Mouse (Mus musculus) right cerebral cortex, postnatal 36 days (tissue): Measurements from ENCODE around the gene Spns1.

Source experiments
- DNase-seq, 2 experiments: peaks; one replicate each; pipeline ENCODE4 v3.0.0; 2022; ENCODE audit warnings: low spot score in 2 of 2, mixed read lengths in 1 of 2

Gene Spns1

DNA sequence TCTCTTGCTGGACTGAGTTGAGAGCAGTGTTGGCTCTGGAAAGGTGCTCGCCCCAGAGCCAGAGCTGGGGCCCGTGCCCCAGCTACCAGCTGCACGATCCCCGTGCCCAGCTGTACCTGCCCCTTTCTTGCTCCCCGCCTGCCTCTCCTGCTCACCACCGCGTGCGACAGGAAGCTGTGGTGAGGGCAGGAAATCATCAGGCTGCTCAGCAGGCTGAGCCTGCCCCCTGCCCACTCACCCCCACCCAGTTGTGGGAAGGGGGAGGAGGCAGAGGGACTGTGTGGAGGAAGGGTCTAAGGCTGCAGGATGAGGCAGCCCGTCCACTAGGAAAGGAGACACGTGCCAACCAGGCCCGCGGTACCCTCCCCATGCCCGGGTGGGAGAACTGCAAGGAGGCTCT lies 7.9 kb downstream of the Spns1 start, which contains the start of gene Lat:
Gene Lat, minus strand, starts transcription at position 178 of the 400 bp plus-strand sequence.
- no peak for DNase-seq

DNA sequence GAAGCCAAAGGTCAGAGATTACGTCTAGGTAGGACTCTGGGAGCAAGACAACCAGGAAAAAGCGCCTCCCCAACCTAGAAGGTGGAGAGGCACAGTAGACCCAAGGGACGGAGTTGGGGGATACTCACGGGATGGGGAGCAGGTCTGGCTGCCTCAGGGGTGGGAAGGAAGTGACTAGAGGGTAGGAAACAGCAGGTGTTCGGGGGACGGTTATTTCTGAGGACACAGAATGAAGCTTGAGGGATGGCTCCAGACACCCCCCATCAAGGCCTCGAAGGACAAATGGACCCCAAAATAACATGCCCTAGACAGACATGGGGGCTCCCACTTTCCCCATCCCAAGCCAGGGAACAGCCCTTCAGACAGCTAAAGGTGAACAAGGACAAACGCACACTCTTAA lies 8.9 kb downstream of the Spns1 start:
- no peak for DNase-seq

DNA sequence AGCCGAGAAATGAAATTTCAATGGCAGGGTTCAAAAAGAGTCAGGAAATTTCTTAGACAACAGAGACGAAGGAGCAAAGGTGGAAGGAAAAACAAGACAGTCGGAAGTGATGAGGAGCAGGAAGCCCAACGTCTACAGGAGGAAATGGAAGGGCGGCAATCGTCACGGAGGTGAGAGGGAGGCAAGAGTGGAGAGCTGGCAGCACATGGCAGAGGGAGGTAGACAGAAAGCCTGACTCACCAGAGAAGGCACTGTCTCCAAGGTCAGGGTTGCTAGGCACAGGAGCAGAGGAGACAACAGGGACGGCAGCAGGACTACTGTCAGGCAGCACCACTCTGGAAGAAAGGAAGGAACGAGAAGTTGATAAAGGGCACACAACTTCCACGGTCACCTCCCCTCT lies 9.6 kb downstream of the Spns1 start:
- DNase-seq, result no peak

DNA sequence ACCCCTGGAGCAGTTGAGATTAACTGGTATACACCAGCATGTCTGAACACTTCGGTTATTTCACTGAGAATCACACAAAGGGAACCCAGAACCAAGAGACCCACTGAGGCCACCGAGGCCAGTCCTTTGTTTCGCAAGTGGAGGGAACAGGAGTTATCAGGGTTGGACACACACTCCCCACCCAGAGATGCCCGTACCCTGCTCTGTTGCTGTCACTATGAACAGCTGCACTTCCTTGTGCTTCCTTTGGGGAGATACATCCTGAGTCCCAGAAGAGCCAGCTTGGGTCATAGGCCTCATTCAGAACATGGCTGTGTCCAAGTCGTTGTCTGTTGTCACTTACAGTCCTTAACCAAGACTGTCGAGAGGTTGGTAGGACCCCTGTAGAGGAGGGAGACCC lies 14.2 kb downstream of the Spns1 start:
- no peak for DNase-seq

DNA sequence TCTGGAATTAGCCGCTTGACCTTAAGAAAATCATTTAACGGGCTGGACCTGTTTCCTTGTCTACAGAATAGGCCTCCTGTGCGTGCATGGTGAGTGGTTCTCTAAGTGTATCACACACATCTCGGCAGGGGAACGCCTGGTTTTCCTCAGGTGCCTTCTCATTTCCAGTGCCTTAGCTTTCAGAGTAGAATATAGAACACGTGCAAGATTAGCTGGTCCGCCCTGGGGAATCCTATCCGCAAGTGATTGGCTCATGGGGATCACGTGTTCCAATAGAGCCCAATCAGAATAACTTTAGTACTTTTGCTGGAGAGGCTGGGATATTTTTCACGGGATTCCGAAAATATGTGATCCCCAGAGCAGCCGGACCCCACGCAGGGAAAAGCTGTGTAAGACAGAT lies 18.2 kb downstream of the Spns1 start:
- DNase-seq, result no peak

DNA sequence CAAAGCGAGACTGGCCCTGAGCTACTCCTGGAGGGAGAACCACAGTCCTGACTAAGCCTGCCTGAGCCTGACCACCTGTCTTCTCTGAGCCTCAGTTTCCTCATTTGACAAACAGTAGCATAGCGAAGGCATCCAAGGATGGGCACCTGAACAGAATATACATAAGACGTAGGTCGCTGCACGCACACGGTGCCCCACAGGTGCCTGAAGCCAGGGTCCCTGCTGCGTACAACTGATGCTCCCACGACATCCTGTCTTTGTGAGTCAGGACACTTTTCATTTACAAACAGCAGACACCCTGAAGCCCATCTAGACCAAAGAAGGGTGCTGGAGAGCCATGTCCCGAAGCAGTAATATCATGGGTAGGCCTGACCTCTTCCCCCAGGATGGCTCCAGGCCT lies 18.8 kb downstream of the Spns1 start:
- no peak for DNase-seq

DNA sequence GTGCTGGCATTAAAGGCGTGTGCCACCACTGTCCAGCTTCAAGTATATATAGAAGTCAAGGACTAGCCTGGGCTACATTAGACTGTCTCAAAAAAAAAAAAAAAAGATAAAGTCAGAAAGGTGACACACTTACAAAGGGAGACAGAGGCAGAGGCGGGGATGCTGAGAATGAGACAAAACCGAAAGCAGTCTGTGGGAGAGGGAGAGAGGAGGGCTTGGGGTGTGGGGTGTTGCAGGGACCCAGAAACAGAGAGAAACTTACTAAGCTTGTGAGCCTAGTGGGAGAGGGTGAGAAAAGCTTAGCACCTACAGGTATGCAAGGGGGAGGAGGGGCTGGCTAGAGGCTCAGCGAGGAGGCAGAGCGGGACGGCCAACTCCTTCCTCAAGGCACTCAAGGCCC lies 19.4 kb downstream of the Spns1 start:
- DNase-seq, result no peak

DNA sequence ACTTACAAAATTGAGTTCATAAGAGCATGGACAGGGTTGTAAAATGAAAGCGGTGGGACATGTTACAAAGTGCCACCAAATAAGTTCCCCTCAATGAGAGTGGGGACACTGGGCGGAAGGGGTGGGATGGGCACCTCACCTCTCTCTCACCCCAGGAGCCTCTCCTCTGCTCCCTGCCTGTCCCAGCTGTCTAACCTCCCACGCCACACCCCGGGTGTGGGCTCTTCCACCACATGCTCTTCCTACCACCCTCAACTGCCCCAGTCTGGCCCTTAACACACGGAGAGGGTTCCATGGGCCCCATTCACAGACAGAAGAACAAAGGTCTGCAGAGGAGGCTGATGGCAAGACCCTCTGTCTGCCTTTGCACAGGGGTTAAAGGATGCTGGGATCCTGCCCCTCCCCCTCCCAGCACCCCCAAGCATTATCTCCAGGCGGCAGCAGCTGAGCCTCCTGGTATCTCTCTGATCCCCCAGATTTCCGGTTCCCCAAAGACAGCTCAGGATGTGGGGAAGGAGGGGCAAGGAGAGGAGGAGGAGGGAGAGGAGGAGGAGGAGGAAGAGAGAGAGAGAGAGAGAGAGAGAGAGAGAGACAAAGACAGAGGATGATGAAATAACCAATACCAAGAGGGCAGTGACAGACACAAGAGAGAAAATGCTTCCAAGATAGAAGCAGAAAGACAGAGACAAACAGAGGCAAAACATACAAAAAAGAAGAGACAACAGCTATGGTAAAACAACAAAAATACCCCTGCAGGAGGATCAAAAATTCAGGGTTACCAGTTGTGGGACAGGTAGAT lies 20.3 kb downstream of the Spns1 start:
- DNase-seq, result no peak

DNA sequence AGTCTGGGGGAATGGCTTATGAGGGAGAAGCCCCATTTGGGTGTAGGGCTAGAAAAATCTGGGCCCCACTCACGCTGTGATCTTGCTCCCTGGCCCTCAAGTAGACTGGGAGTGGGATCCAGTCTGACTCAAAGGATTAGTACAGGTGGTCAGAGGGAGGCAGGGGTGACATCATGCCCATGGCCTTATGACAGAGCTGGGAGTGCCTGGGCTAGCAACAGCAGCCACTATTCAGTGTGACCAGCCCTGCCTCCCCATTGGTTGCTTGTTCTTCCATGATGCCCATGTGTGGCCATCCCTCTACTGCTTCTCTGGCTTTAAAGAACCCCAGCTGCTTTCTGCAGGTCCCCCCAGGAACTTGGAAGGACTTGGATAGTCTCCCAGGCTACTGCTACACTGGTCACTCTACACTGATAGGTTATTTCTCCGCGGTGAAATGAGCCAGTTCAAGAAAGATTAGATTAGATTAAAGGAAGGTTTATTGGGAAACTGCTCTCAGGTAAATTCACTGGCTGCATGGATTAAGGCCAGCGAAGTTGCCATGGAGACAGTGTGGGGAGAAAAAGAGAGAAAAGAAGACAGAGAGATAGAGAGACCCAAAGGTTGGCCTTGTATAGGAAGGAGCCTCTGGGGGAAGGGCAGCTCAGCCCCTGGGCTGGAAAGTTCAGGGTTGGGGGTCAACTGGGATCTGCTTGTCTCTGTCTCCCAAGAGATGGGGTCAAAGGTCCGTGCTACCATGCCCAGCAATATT lies 21.2 kb downstream of the Spns1 start:
- DNase-seq, result no peak

DNA sequence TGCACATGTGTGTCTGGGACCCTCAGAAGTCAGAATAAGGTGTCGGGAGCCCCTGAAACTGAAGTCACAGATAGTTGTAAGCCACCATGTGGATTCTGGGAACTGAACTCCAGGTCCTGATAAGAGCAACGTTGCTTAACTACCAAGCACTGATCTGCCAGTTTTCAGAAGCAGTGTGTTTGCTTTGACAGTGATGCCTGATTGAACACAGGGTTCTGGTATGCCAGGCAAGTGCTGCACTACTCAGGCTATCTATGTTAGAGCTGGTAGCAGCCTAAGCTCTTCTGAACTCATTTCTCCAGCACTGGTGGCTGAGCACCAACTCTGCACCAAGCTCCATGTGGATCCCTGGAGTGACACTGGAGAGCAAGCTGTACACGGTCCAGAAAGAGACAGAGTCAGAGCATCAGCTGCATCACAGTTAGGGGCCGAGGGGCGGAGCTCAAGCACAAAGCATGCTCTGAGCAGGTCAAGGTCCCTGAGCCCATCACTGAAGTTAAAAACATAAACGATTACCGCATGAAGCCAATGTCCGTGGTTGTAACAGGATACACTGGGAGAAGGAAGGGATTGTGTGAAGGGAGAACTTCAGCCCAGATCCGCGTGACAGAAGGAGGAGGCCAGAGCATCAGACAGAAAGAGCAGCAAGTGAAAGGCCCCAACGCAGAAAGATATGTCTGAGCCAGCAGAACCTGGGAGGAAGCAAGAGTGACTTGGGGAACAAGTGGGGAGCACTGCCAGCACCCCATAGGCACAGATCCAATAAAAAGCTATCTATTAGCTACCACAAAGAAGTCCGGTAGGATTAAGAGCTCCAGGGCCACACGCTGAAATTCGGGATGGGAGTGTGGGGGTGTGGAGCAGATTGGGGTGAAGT lies 22.3 kb downstream of the Spns1 start:
- no peak for DNase-seq

DNA sequence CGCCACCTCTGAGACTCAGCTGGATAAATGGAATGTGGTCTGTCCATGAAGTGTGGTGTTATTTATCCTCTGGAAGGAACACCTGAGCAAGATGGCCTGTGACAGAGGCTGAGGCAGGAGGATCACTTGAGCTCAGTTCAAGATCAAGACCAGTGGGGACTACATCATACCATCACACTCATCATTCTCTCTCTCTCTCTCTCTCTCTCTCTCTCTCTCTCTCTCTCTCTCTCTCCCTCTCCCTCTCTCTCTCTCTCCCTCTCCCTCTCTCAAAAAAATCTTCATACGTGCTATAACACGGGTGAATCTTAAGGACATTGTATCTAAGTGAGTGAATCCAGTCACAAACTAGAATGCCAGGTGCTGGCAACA lies 23.3 kb downstream of the Spns1 start:
- no peak for DNase-seq

DNA sequence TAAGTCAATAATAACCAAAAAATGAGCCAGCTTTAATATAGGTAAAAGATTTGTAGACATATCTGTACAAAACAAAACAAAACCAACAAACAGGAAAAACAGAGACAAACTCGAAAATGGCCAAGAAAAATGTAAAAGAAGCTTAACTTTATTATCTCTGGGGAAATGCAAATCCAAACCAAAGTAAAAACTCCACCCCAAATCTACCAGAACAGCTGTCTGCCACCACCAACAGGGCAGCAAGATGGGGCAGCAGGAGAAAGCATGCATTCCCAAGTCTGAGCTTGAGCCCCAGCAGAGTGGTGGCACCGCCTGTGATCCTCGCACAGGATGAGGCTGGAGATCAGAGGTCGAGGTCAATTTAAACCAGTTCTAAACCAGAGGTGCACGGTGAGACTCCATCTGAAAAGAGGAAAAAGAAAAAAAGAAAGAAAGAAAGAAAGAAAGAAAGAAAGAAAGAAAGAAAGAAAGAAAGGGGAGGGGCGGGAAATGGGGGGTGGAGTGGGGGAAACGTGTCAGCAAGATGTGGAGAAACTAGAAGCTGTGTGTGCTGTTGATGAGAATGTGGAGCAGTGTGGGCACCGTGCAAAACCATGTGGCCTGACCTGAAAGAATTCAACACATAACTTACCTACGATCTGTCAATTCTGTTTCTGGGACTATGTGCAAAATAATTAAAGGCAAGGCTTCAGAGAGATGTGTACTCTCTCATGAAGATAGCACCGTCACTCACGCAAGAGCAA lies 23.8 kb downstream of the Spns1 start:
- DNase-seq, result no peak

DNA sequence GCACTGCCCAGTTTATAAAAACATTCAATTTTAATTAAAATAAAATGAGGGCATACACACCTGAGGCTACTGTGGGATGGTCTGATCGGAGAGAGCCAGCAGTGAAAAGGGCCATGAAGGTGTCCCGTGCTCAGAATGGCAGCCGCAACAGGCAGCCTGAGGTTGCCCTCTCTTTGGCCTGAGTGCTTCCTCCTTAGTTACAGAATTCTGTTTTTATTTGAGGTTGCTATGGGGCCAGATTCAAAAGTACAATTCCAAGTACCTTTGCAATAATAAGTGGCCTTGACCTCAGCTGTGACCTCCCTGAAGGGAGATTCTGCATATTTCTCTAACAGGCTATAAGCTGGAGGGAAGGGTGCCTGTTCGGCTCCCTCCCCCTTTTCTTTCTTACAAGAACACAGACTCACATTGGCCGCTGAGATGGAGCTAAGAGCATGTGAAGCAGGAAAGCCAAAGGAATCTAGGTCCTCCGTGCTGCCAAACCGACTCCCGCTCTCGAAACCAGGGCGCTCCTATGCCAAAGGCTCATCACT lies 25.8 kb downstream of the Spns1 start:
- no peak for DNase-seq

DNA sequence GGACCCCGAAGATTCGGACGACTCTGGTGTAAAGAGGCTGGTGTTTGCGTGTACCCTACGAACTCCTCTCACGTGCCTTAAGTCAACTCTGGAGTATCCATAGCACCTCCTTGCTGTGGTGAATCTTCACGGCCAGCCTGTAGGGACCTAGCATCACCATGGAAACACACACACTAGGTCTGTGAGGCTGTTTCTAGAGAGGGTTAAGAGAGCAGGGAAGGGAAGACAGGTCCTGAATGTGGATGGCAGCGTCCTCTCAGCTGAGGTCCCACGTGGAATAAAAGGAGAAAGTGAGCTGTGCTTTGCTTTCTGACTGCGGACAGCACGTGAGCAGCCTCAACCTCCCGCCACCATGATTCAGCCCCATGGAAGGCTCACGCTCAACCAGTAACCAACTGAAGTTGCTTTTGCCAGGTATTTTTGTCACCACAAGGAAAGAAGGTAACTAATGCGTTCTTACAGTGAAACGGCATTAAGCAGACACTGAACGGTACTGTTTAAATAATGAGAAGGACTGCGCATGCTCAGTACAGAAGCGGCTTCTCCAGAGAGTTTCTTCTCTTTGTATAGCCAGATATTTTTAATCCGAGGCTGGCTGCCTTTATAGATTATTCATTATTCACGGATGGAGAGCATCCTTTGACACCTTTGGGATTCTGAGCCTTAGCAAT lies 26.4 kb downstream of the Spns1 start:
- DNase-seq, result no peak

DNA sequence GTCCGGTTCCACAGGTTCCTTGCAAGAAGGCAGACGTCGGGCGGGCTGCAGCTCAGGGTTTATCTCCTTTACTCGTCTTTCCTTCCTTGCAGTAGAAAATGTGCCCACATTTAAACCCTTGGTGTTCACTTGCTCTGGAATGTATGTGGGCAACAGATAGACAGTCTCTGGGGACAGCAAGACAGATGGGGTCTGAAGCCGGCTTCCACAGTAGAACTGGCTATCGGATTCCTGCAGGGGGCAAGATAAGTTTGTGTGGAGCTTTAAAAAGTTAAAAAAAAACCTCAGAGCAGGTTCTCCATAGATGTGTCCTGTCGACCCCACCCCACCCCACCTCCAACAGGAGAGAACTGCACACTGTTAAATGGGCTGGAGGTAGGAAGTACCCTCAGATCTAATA lies 29.0 kb downstream of the Spns1 start:
- DNase-seq, result no peak

DNA sequence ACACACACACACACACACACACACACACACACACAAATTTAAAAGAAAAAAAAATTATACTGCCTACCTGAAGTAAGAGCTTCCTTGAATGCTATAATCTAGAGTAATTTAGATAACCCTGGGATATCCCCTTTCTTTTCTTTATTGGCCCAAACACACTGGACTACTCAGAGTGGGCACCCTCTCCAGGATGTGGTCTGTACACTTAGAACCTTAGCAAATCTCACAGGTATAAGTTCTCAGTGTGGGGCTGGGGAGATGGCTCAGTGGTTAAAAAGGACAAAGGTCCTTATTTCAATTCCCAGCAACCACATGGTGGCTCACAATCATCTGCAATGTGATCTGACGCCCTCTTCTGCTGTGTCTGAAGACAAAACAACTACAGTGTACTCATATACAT lies 30.2 kb downstream of the Spns1 start:
- DNase-seq, result no peak

DNA sequence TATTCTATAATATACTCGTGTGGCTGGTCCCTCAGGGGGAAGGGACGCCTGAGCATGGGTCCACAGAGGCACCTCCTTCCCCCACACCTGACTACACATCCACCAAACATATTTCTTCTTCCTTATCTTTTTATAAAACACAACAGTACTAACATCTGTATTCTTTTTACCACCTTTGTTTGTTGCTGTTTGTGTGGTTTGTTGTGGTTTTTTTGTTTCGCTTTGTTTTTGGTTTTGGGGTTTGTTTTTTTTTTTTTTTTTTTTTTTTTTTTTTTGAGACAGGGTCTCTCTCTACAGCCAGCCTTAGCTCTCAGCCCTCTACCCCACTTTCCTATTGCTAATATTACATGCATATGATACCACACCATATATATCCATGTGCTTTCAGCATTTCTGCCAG lies 31.3 kb downstream of the Spns1 start:
- DNase-seq, result no peak

DNA sequence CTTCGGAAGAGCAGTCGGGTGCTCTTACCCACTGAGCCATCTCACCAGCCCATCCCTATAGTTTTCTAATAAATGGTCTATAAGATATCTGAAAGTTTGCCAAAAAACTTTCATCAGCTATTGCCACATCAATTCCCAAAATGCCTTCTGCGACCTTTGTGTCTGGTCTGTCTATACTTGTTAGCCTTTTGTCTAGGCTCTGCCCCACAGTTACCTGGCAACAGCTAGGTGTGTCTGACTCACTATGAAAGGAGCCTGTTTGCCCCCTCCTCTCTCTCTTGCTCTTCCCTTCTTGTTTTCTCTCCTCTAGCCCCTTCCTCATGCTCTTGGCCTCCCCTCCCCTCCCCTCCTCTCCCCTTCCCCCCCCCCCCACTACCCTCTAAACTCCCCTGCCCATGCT lies 31.7 kb downstream of the Spns1 start:
- no peak for DNase-seq

DNA sequence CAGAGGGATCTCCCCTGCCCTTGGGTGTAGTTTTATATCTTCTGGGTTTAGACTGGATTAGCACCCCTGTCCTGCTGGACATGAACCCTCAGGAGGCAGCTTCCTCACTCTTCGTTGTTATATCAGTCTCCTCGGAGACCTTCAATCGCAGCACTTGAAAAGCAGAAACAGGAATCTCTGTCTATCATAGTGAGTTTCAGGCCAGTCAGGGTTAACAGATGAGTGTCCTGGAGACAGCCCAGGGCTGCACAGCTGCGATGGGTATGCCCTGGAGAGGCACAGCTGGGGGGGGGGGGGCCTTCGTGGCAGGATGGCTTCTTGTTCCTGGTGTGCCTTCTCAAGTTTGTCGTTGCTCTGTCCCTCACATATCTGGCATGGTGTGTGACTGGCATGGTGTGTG lies 36.4 kb downstream of the Spns1 start:
- no peak for DNase-seq

DNA sequence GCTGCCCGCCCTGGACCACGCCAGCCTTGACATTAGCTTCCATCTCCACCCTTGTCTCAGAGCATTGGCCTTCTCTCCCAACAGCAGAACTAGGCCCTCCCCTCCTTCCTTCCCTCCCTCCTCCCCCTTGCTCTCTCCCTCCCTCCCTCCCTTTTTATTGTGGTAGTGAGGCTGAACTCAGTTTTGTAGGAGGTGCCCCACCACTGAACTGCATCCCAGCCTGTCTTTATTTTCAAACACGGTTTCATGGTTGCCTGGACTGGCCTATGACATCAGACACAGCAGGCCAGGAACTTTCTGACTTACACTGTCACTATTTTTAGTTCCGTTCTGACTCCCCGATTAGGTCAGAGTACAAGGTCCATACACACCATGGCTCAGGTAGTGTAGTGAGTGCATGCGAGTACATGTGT lies 37.0 kb downstream of the Spns1 start:
- no peak for DNase-seq

DNA sequence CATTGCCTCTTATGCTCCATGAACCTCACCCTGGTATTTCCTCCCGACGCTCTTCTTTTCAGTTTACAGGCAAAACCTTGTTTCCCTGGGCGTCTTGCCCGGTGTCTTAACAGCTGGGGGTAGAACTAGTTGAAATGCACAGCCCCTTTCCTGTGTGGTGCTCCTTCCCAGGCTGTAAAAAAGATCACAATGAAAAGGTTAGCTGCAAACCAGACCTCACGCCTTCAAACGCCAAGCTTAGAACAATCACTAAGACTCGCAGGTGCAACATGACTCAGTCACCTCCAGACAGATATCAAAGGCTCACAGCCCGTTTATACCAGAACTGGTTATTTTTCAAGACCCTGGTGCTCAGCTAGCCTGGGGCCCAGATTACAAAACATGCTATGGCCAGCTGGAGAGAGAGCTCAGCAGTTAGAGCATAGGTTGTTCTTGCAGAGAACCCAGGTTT lies 37.7 kb downstream of the Spns1 start:
- no peak for DNase-seq
